Mouse (Mus musculus) hematopoietic stem cell, adult 5-6 weeks (primary cell): ENCODE results near the gene Sorbs1. TPM values are rescaled to one million over a fixed set of nuclear protein-coding genes. Genes with fewer than 3 reads are reported as not detected.

Experiments
- ATAC-seq, 2 experiments: fragments of 125-278 bp in 1 of 2; replicated peaks in 1 of 2; 2 replicates each; pipeline ENCODE4 v1.8.0; 2016 to 2017; ENCODE audit warnings: inconsistent platforms in 2 of 2, mild to moderate bottlenecking in 2 of 2, moderate number of reproducible peaks in 2 of 2, low read depth in 1 of 2, moderate TSS enrichment in 1 of 2; ENCODE audit not compliant: low FRiP score in 2 of 2, poor library complexity in 2 of 2, severe bottlenecking in 2 of 2, insufficient read depth in 1 of 2, low TSS enrichment in 1 of 2
- total RNA-seq: library from RNA; stranded (forward); fragments of 172-1452, 232-1000 nt; gene quantifications from 2 replicates; pipeline ENCODE4 v1.2.3, GENCODE M21; 2017

The Sorbs1 gene
- total RNA-seq: 11.6 and 12.4 TPM in 2 replicates

- peak; percentile 97 to 98 for ATAC-seq
Observed at GRCm38 (mm10) chr19:40513632-40514078, at the start of gene Sorbs1. Gene Sorbs1, minus strand, starts transcription at chr19:40513779.

GRCm38 (mm10) chr19:40561521-40561920 is 47.9 kb upstream of the Sorbs1 start:
- ATAC-seq: peak in 1 of 2 experiments; percentile 66; a peak in 2 of 4 replicates

GRCm38 (mm10) chr19:40556029-40556428 is 42.5 kb upstream of the Sorbs1 start:
- ATAC-seq: no peak

GRCm38 (mm10) chr19:40555136-40555535 is 41.6 kb upstream of the Sorbs1 start:
- no peak for ATAC-seq

GRCm38 (mm10) chr19:40554343-40554742 is 40.8 kb upstream of the Sorbs1 start:
- no peak for ATAC-seq

- ATAC-seq: no peak
Observed at GRCm38 (mm10) chr19:40553849-40554248, 40.3 kb upstream of the Sorbs1 start.

GRCm38 (mm10) chr19:40553014-40553789 is 39.6 kb upstream of the Sorbs1 start:
- no peak; a peak in 1 of 4 replicates for ATAC-seq

GRCm38 (mm10) chr19:40549516-40550135 is 36.0 kb upstream of the Sorbs1 start:
- no peak for ATAC-seq

GRCm38 (mm10) chr19:40548796-40549515 is 35.4 kb upstream of the Sorbs1 start:
- no peak for ATAC-seq

- no peak for ATAC-seq
Observed at GRCm38 (mm10) chr19:40548386-40548785, 34.8 kb upstream of the Sorbs1 start.

GRCm38 (mm10) chr19:40544856-40545255 is 31.3 kb upstream of the Sorbs1 start:
- peak; percentile 56 to 76; a peak in 2 of 4 replicates for ATAC-seq

GRCm38 (mm10) chr19:40542776-40543175 is 29.2 kb upstream of the Sorbs1 start:
- ATAC-seq: no peak

- ATAC-seq: no peak
Observed at GRCm38 (mm10) chr19:40536526-40536925, 22.9 kb upstream of the Sorbs1 start.

GRCm38 (mm10) chr19:40532525-40532924 is 18.9 kb upstream of the Sorbs1 start:
- ATAC-seq: no peak

GRCm38 (mm10) chr19:40530323-40530722 is 16.7 kb upstream of the Sorbs1 start:
- ATAC-seq: no peak

- ATAC-seq: no peak
Observed at GRCm38 (mm10) chr19:40528254-40528653, 14.7 kb upstream of the Sorbs1 start.

GRCm38 (mm10) chr19:40526367-40527014 is 12.9 kb upstream of the Sorbs1 start:
- ATAC-seq: no peak
